Mouse (Mus musculus): ENCODE results near the gene Rps2. TPM values are rescaled to one million over a fixed set of nuclear protein-coding genes. Genes with fewer than 3 reads are reported as not detected.

Rps2 gene
- polyA plus RNA-seq, 2 experiments = 1,722 to 2,709 TPM

DNA sequence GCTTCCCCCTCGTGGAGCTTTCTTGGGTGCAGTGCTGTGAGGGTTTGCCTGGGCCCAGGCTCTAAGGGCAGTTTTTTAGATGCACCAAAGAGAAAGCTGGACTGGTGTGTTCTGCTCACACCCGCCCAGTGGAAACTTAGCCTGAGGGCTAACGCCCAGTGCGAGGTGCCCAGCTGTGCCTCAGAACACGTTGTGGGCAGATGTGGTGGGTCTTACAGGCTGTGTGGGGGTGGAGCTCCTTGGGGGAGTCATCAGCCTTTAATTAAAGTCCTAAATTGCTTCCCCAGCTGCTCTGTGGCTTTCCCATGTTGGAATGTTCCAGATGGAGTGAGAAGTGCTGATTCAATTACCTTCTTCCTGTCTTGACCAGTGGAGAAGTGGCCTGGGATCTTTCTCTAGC lies 43.2 kb downstream of the Rps2 start:
- Histone ChIP-seq H3K4me2 (replicated peaks; ENCODE audit: low read depth, low read length, severe bottlenecking) (no peak overlapping the region), H3K27me3 (ENCODE audit: control insufficient read depth, insufficient read depth, low read length) (no peaks in the 10 kb centered on the region), H3K4me3 (replicated peaks; ENCODE audit: low read length) (no peak overlapping the region), H3K9me3 (ENCODE audit: control insufficient read depth, low read length) (no peaks in the 10 kb centered on the region), H3K27ac (replicated peaks; ENCODE audit: low read depth, low read length) (0 out of 2 replicates have a peak overlapping the region, but pooled peaks have one; percentile 20), H3K9ac (ENCODE audit: low read depth, low read length, severe bottlenecking) (no peak overlapping the region), H3K36me3 (ENCODE audit: control insufficient read depth, insufficient read depth, low read length) (no peaks in the 10 kb centered on the region), H3K4me1 (ENCODE audit: control insufficient read depth, insufficient read depth, low read length) (peaks cover 11% of the 10 kb centered on the region; the same call in 1 of the 2 replicates)
- ATAC-seq (ENCODE audit: low FRiP score, low read depth) (0 out of 2 replicates have a peak, but pooled peaks have one; percentile 30), DNase-seq (ENCODE audit: low spot score) (peak; percentile 38)
- TF ChIP-seq POLR2A (IDR thresholded peaks at IDR 0.05; ENCODE audit: borderline replicate concordance, extremely low read depth, insufficient read depth, insufficient read length) = no peak
- 16% methylated on average over 5 of the region's 5 CpGs for WGBS

DNA sequence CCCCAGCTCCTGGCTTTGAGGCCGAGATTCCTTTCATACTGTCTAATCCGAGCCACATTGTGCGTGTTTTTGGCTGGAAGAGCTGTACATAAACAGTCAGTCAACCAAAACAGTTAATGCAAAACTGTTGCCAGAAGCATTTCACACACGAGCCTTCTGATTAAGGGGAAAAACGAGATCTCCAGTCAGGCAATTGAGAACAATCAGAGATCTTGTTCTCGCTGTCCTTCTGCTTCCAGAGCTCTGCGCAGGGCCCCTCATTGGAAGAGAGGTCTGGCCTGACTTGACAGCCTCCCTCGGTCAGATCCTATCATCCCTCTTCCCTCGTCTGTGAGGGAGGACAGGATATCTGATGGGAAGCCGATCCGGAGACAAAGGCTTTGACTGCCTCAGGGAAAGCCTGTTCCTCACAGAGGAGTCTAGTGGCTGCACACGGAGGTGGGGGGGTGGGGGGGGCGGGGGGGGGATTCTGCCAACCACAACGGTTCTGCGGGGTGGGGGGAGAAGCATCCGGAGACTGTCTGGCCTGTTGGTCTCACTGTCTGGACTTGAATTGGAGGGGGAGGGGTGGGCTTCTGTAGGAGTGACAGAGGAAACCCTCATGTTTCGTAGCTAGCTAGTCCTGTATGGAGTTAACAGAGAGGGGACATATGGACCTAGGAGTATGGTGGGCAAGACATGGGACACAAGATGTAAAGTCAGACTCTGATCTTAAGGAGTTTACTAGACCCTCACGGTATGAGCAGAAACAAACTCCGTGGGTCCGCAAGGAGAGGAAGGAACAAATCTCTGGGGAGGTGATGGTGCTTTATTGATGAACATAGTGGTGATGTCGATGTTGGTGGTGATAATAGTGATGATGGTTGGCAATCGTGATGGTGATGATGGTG lies 47.3 kb downstream of the Rps2 start:
- DNase-seq (ENCODE audit: low spot score) = no peak
- Histone ChIP-seq H3K4me3 (replicated peaks; ENCODE audit: low read length) (no peak overlapping the region), H3K4me2 (replicated peaks; ENCODE audit: low read depth, low read length, severe bottlenecking) (no peak overlapping the region), H3K36me3 (ENCODE audit: control insufficient read depth, insufficient read depth, low read length) (no peaks in the 10 kb centered on the region), H3K27me3 (ENCODE audit: control insufficient read depth, insufficient read depth, low read length) (no peaks in the 10 kb centered on the region), H3K27ac (replicated peaks; ENCODE audit: low read depth, low read length) (no peak overlapping the region), H3K4me1 (ENCODE audit: control insufficient read depth, insufficient read depth, low read length) (peaks cover 12% of the 10 kb centered on the region; the same call in 1 of the 2 replicates), H3K9me3 (ENCODE audit: control insufficient read depth, low read length) (no peaks in the 10 kb centered on the region), H3K9ac (ENCODE audit: low read depth, low read length, severe bottlenecking) (no peak overlapping the region)
- WGBS = 48% methylated on average over 22 of the region's 22 CpGs
- no peak for ATAC-seq (ENCODE audit: low FRiP score, low read depth)
- TF ChIP-seq POLR2A (IDR thresholded peaks at IDR 0.05; ENCODE audit: borderline replicate concordance, extremely low read depth, insufficient read depth, insufficient read length) = no peak

DNA sequence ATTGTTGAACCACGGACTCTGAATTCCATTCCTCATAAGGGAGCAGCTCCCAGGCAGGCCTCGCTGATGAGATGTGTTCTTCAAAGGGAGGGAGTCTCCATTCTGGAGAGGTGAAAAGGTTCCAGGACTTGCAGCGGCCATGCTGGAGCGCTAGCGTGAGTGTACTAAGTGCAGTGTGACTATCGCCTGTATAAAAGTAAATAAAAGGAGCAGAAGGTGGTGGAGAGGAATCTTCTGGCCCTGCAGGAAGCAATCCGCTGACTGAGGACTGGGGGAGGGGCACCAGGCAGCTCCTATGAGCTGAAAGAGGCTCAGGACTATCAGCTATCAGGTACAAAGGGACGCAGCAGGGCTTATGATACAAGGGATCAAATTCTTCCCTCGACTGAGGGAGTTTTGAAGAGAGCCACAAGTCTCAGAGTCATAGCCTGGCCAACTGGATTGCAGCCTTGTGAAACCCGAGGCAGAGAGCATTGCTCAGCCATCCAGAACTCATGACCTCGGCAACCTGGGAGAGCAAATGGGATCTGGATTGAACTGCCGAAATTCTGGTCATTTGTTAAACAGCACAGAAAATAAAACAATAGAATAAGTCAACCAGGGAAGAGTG lies 48.5 kb downstream of the Rps2 start:
- Histone ChIP-seq H3K36me3 (ENCODE audit: control insufficient read depth, insufficient read depth, low read length) (no peaks in the 10 kb centered on the region), H3K27ac (replicated peaks; ENCODE audit: low read depth, low read length) (no peak overlapping the region), H3K9me3 (ENCODE audit: control insufficient read depth, low read length) (no peaks in the 10 kb centered on the region), H3K27me3 (ENCODE audit: control insufficient read depth, insufficient read depth, low read length) (no peaks in the 10 kb centered on the region), H3K4me2 (replicated peaks; ENCODE audit: low read depth, low read length, severe bottlenecking) (no peak overlapping the region), H3K4me1 (ENCODE audit: control insufficient read depth, insufficient read depth, low read length) (peaks cover 12% of the 10 kb centered on the region; the same call in 1 of the 2 replicates), H3K4me3 (replicated peaks; ENCODE audit: low read length) (no peak overlapping the region), H3K9ac (ENCODE audit: low read depth, low read length, severe bottlenecking) (no peak overlapping the region)
- DNase-seq (ENCODE audit: low spot score) = no peak
- whole genome bisulfite sequencing = 33% methylated on average over 12 of the region's 12 CpGs
- ATAC-seq (ENCODE audit: low FRiP score, low read depth) = no peak
- no peak for TF ChIP-seq POLR2A (IDR thresholded peaks at IDR 0.05; ENCODE audit: borderline replicate concordance, extremely low read depth, insufficient read depth, insufficient read length)

DNA sequence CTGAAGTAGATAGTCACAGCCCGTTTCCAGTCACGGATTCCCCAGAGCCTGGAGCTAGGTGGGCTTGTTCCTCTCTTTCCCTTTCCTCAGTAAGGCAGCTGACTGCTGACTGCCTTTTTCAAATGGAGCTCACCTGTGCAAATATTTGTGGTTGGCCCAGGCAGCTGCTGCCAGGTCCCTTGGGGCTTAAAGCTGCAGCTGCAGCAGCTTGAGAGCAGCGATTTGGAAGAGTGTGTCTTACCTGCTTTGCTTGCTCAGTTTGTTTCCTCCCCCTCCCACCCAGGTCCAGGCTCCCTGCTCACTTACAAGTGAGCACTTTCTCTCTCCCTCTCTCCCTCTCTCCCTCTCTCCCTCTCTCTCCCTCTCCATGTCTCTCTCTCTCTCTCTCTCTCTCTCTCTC lies 51.2 kb downstream of the Rps2 start:
- no peaks in the 10 kb centered on the region for H3K9me3 ChIP-seq (ENCODE audit: control insufficient read depth, low read length)
- peaks cover 4% of the 10 kb centered on the region; the same call in 1 of the 2 replicates for H3K4me1 ChIP-seq (ENCODE audit: control insufficient read depth, insufficient read depth, low read length)
- H3K4me3 ChIP-seq (replicated peaks; ENCODE audit: low read length) = no peak overlapping the region
- DNase-seq (ENCODE audit: low spot score) (no peak), ATAC-seq (ENCODE audit: low FRiP score, low read depth) (no peak)
- no peak overlapping the region for H3K4me2 ChIP-seq (replicated peaks; ENCODE audit: low read depth, low read length, severe bottlenecking)
- H3K36me3 ChIP-seq (ENCODE audit: control insufficient read depth, insufficient read depth, low read length) = no peaks in the 10 kb centered on the region
- H3K27me3 ChIP-seq (ENCODE audit: control insufficient read depth, insufficient read depth, low read length) = no peaks in the 10 kb centered on the region
- 34% methylated on average over 3 of the region's 3 CpGs for WGBS
- H3K27ac ChIP-seq (replicated peaks; ENCODE audit: low read depth, low read length) = no peak overlapping the region
- TF ChIP-seq POLR2A (IDR thresholded peaks at IDR 0.05; ENCODE audit: borderline replicate concordance, extremely low read depth, insufficient read depth, insufficient read length) = no peak
- H3K9ac ChIP-seq (ENCODE audit: low read depth, low read length, severe bottlenecking) = no peak overlapping the region

Other genes starting within 250 kb of the Rps2 start
Only the 30 nearest of the 33 such genes appear.
- 46.3 and 54.9 TPM in 2 replicates for gene Mlst8, start 239.0 kb upstream of the Rps2 start, polyA plus RNA-seq (2012; rRNA removed)
- gene Mlst8, start 239.0 kb upstream of the Rps2 start, polyA plus RNA-seq (2014; fragmentation: Nextera tagmentation; extraction: Ambion mirVana) = 27.8 and 29.3 TPM in 2 replicates
- 18.1 and 23.1 TPM in 2 replicates for gene Caskin1, start 229.5 kb upstream of the Rps2 start, polyA plus RNA-seq (2012; rRNA removed)
- gene Caskin1, start 229.5 kb upstream of the Rps2 start, polyA plus RNA-seq (2014; fragmentation: Nextera tagmentation; extraction: Ambion mirVana) = 3.1 and 4.3 TPM in 2 replicates
- 308 and 376 TPM in 2 replicates for gene Traf7, start 190.2 kb upstream of the Rps2 start, polyA plus RNA-seq (2012; rRNA removed)
- 81.3 and 91.0 TPM in 2 replicates for gene Traf7, start 190.2 kb upstream of the Rps2 start, polyA plus RNA-seq (2014; fragmentation: Nextera tagmentation; extraction: Ambion mirVana)
- gene Rab26, start 183.9 kb upstream of the Rps2 start, polyA plus RNA-seq (2012; rRNA removed) = 2.0 and 3.0 TPM in 2 replicates
- gene Rab26, start 183.9 kb upstream of the Rps2 start, polyA plus RNA-seq (2014; fragmentation: Nextera tagmentation; extraction: Ambion mirVana) = 4.1 and 6.1 TPM in 2 replicates
- 73.6 and 106 TPM in 2 replicates for gene Pkd1, start 168.3 kb upstream of the Rps2 start, polyA plus RNA-seq (2012; rRNA removed)
- 49.1 and 50.5 TPM in 2 replicates for gene Pkd1, start 168.3 kb upstream of the Rps2 start, polyA plus RNA-seq (2014; fragmentation: Nextera tagmentation; extraction: Ambion mirVana)
- gene Tsc2, start 85.5 kb upstream of the Rps2 start, polyA plus RNA-seq (2012; rRNA removed) = 162 and 199 TPM in 2 replicates
- 62.9 and 70.6 TPM in 2 replicates for gene Tsc2, start 85.5 kb upstream of the Rps2 start, polyA plus RNA-seq (2014; fragmentation: Nextera tagmentation; extraction: Ambion mirVana)
- gene Nthl1, start 85.4 kb upstream of the Rps2 start, polyA plus RNA-seq (2012; rRNA removed) = 28.5 and 30.0 TPM in 2 replicates
- 17.8 and 21.5 TPM in 2 replicates for gene Nthl1, start 85.4 kb upstream of the Rps2 start, polyA plus RNA-seq (2014; fragmentation: Nextera tagmentation; extraction: Ambion mirVana)
- gene Slc9a3r2, start 67.8 kb upstream of the Rps2 start, polyA plus RNA-seq (2012; rRNA removed) = 56.2 and 65.0 TPM in 2 replicates
- 60.1 and 71.5 TPM in 2 replicates for gene Slc9a3r2, start 67.8 kb upstream of the Rps2 start, polyA plus RNA-seq (2014; fragmentation: Nextera tagmentation; extraction: Ambion mirVana)
- gene Npw, start 59.7 kb upstream of the Rps2 start, polyA plus RNA-seq (2012; rRNA removed) = 0.47 and 0.58 TPM in 2 replicates
- gene Npw, start 59.7 kb upstream of the Rps2 start, polyA plus RNA-seq (2014; fragmentation: Nextera tagmentation; extraction: Ambion mirVana) = 0.33 and 0.41 TPM in 2 replicates
- gene Zfp598, start 48.4 kb upstream of the Rps2 start, polyA plus RNA-seq (2012; rRNA removed) = 91.4 and 112 TPM in 2 replicates
- gene Zfp598, start 48.4 kb upstream of the Rps2 start, polyA plus RNA-seq (2014; fragmentation: Nextera tagmentation; extraction: Ambion mirVana) = 29.9 and 31.8 TPM in 2 replicates
- 2.6 and 3.0 TPM in 2 replicates for gene Syngr3, start 28.2 kb upstream of the Rps2 start, polyA plus RNA-seq (2012; rRNA removed)
- gene Syngr3, start 28.2 kb upstream of the Rps2 start, polyA plus RNA-seq (2014; fragmentation: Nextera tagmentation; extraction: Ambion mirVana) = 3.1 and 4.9 TPM in 2 replicates
- gene Gfer, start 22.0 kb upstream of the Rps2 start, polyA plus RNA-seq (2012; rRNA removed) = 27.3 and 34.2 TPM in 2 replicates
- 38.6 and 39.5 TPM in 2 replicates for gene Gfer, start 22.0 kb upstream of the Rps2 start, polyA plus RNA-seq (2014; fragmentation: Nextera tagmentation; extraction: Ambion mirVana)
- gene Noxo1, start 21.9 kb upstream of the Rps2 start, polyA plus RNA-seq (2012; rRNA removed) = 9.2 and 11.9 TPM in 2 replicates
- gene Noxo1, start 21.9 kb upstream of the Rps2 start, polyA plus RNA-seq (2014; fragmentation: Nextera tagmentation; extraction: Ambion mirVana) = 3.8 and 4.5 TPM in 2 replicates
- gene Tbl3, start 10.5 kb upstream of the Rps2 start, polyA plus RNA-seq (2012; rRNA removed) = 62.1 and 72.1 TPM in 2 replicates
- gene Tbl3, start 10.5 kb upstream of the Rps2 start, polyA plus RNA-seq (2014; fragmentation: Nextera tagmentation; extraction: Ambion mirVana) = 62.8 and 73.9 TPM in 2 replicates
- 0.85 and 0.98 TPM in 2 replicates for gene Rnf151, start 53 bp upstream of the Rps2 start, polyA plus RNA-seq (2012; rRNA removed)
- gene Rnf151, start 53 bp upstream of the Rps2 start, polyA plus RNA-seq (2014; fragmentation: Nextera tagmentation; extraction: Ambion mirVana) = 0.19 and 0.40 TPM in 2 replicates
- 178 and 192 TPM in 2 replicates for gene Ndufb10, start 6.4 kb downstream of the Rps2 start, polyA plus RNA-seq (2012; rRNA removed)
- 235 and 237 TPM in 2 replicates for gene Ndufb10, start 6.4 kb downstream of the Rps2 start, polyA plus RNA-seq (2014; fragmentation: Nextera tagmentation; extraction: Ambion mirVana)
- gene Rpl3l, start 9.7 kb downstream of the Rps2 start, polyA plus RNA-seq (2012; rRNA removed) = not detected in 2 replicates
- 0.19 TPM in 1 of 2 replicates, not detected in the other for gene Rpl3l, start 9.7 kb downstream of the Rps2 start, polyA plus RNA-seq (2014; fragmentation: Nextera tagmentation; extraction: Ambion mirVana)
- 36.2 and 44.1 TPM in 2 replicates for gene Msrb1, start 18.5 kb downstream of the Rps2 start, polyA plus RNA-seq (2012; rRNA removed)
- gene Msrb1, start 18.5 kb downstream of the Rps2 start, polyA plus RNA-seq (2014; fragmentation: Nextera tagmentation; extraction: Ambion mirVana) = 29.8 and 29.9 TPM in 2 replicates
- 5.3 and 8.7 TPM in 2 replicates for gene Hs3st6, start 34.9 kb downstream of the Rps2 start, polyA plus RNA-seq (2012; rRNA removed)
- 4.9 and 5.6 TPM in 2 replicates for gene Hs3st6, start 34.9 kb downstream of the Rps2 start, polyA plus RNA-seq (2014; fragmentation: Nextera tagmentation; extraction: Ambion mirVana)
- gene Meiob, start 86.2 kb downstream of the Rps2 start, polyA plus RNA-seq (2012; rRNA removed) = not detected in 2 replicates
- gene Meiob, start 86.2 kb downstream of the Rps2 start, polyA plus RNA-seq (2014; fragmentation: Nextera tagmentation; extraction: Ambion mirVana) = not detected in 2 replicates
- 23.9 and 25.7 TPM in 2 replicates for gene Hagh, start 122.0 kb downstream of the Rps2 start, polyA plus RNA-seq (2012; rRNA removed)
- gene Hagh, start 122.0 kb downstream of the Rps2 start, polyA plus RNA-seq (2014; fragmentation: Nextera tagmentation; extraction: Ambion mirVana) = 29.4 and 35.4 TPM in 2 replicates
- gene Fahd1, start 132.2 kb downstream of the Rps2 start, polyA plus RNA-seq (2012; rRNA removed) = 12.8 and 14.8 TPM in 2 replicates
- gene Fahd1, start 132.2 kb downstream of the Rps2 start, polyA plus RNA-seq (2014; fragmentation: Nextera tagmentation; extraction: Ambion mirVana) = 16.5 and 17.4 TPM in 2 replicates
- 0.10 and 0.24 TPM in 2 replicates for gene Igfals, start 147.9 kb downstream of the Rps2 start, polyA plus RNA-seq (2012; rRNA removed)
- 0.08 and 0.18 TPM in 2 replicates for gene Igfals, start 147.9 kb downstream of the Rps2 start, polyA plus RNA-seq (2014; fragmentation: Nextera tagmentation; extraction: Ambion mirVana)
- 27.4 and 31.2 TPM in 2 replicates for gene Nubp2, start 168.2 kb downstream of the Rps2 start, polyA plus RNA-seq (2012; rRNA removed)
- gene Nubp2, start 168.2 kb downstream of the Rps2 start, polyA plus RNA-seq (2014; fragmentation: Nextera tagmentation; extraction: Ambion mirVana) = 54.0 and 55.5 TPM in 2 replicates
- 49.6 and 53.4 TPM in 2 replicates for gene Spsb3, start 168.5 kb downstream of the Rps2 start, polyA plus RNA-seq (2012; rRNA removed)
- 39.4 and 40.8 TPM in 2 replicates for gene Spsb3, start 168.5 kb downstream of the Rps2 start, polyA plus RNA-seq (2014; fragmentation: Nextera tagmentation; extraction: Ambion mirVana)
- 39.1 and 43.9 TPM in 2 replicates for gene Eme2, start 177.0 kb downstream of the Rps2 start, polyA plus RNA-seq (2012; rRNA removed)
- gene Eme2, start 177.0 kb downstream of the Rps2 start, polyA plus RNA-seq (2014; fragmentation: Nextera tagmentation; extraction: Ambion mirVana) = 28.7 and 28.9 TPM in 2 replicates
- 101 and 121 TPM in 2 replicates for gene Mrps34, start 177.0 kb downstream of the Rps2 start, polyA plus RNA-seq (2012; rRNA removed)
- 82.1 and 82.7 TPM in 2 replicates for gene Mrps34, start 177.0 kb downstream of the Rps2 start, polyA plus RNA-seq (2014; fragmentation: Nextera tagmentation; extraction: Ambion mirVana)
- 30.3 and 36.5 TPM in 2 replicates for gene Nme3, start 178.4 kb downstream of the Rps2 start, polyA plus RNA-seq (2012; rRNA removed)
- 47.6 and 48.4 TPM in 2 replicates for gene Nme3, start 178.4 kb downstream of the Rps2 start, polyA plus RNA-seq (2014; fragmentation: Nextera tagmentation; extraction: Ambion mirVana)
- 186 and 210 TPM in 2 replicates for gene Mapk8ip3, start 218.9 kb downstream of the Rps2 start, polyA plus RNA-seq (2012; rRNA removed)
- gene Mapk8ip3, start 218.9 kb downstream of the Rps2 start, polyA plus RNA-seq (2014; fragmentation: Nextera tagmentation; extraction: Ambion mirVana) = 41.4 and 46.4 TPM in 2 replicates
- gene Jpt2, start 242.6 kb downstream of the Rps2 start, polyA plus RNA-seq (2012; rRNA removed) = 85.4 and 89.6 TPM in 2 replicates
- 98.7 and 99.0 TPM in 2 replicates for gene Jpt2, start 242.6 kb downstream of the Rps2 start, polyA plus RNA-seq (2014; fragmentation: Nextera tagmentation; extraction: Ambion mirVana)

Data from limb, embryonic 14.5 days (tissue).